Mouse (Mus musculus) hindbrain, postnatal 0 days (tissue): ENCODE measurements at regions not wholly inside any gene's neighbourhood (a gene's known extent, or its start where the extent isn't known, plus 50 kb on each side); places are given as distances from the start of the nearest gene placed in this dataset.

Experiments used
- ATAC-seq: fragments of 200-750 bp; cut with Nextera tagmentation; 2 replicates; pipeline ENCODE4 v1.8.0; 2017; ENCODE audit warnings: mild to moderate bottlenecking, moderate TSS enrichment, moderate library complexity
- DNase-seq: peaks from one replicate; pipeline ENCODE4 v3.0.0-alpha.2; 2015; ENCODE audit warnings: low spot score
- H3K27ac ChIP-seq: fragments of 300-500 bp; sonication (generic); 2 replicates; pipeline ENCODE4 v1.5.1; 2014; ENCODE audit warnings: mild to moderate bottlenecking
- H3K27me3 ChIP-seq: fragments of 300-500 bp; sonication (generic); 2 replicates; pipeline ENCODE4 v1.6.1; 2014; ENCODE audit warnings: low read length, mixed read lengths; ENCODE audit not compliant: insufficient read depth
- H3K36me3 ChIP-seq: fragments of 300-500 bp; sonication (generic); 2 replicates; pipeline ENCODE4 v1.6.1; 2014; ENCODE audit warnings: low read length, mixed read lengths; ENCODE audit not compliant: insufficient read depth
- H3K4me1 ChIP-seq: fragments of 300-500 bp; sonication (generic); 2 replicates; pipeline ENCODE4 v1.6.1; 2014; ENCODE audit warnings: antibody characterized with exemption, low read length, mixed read lengths; ENCODE audit not compliant: insufficient read depth
- H3K4me2 ChIP-seq: fragments of 300-500 bp; sonication (generic); 2 replicates; pipeline ENCODE4 v1.6.1; 2014; ENCODE audit warnings: low read depth, mild to moderate bottlenecking, low read length, moderate library complexity, mixed read lengths
- H3K4me3 ChIP-seq: fragments of 300-500 bp; sonication (generic); 2 replicates; pipeline ENCODE4 v1.5.1; 2014; ENCODE audit warnings: low read length
- H3K9ac ChIP-seq: fragments of 300-500 bp; sonication (generic); replicated peaks from 2 replicates; pipeline ENCODE4 v1.6.1; 2014; ENCODE audit warnings: mild to moderate bottlenecking, low read length, moderate library complexity, mixed read lengths
- H3K9me3 ChIP-seq: fragments of 300-500 bp; sonication (generic); 2 replicates; pipeline ENCODE4 v1.6.1; 2016; ENCODE audit warnings: low read length, mixed read lengths
- CTCF ChIP-seq: IDR thresholded peaks from 2 replicates; pipeline ENCODE4 v1.5.1; 2016; ENCODE audit warnings: antibody characterized with exemption, control low read depth, low read depth
- WGBS: fragments of 180-500 bp; shearing (Covaris S2); extraction: QIAGEN DNeasy Blood & Tissue Kit; methylation state at CpG from one replicate; pipeline ENCODE4 v1.1.7; 2014; 5-methylcytosine and 5-hydroxymethylcytosine counted together

- no peaks in the 10 kb centered on the region for H3K27me3 ChIP-seq
- no peak for TF ChIP-seq CTCF
- H3K9ac ChIP-seq = no peak overlapping the region
- ATAC-seq (no peak), DNase-seq (no peak)
- H3K4me2 ChIP-seq = no peak overlapping the region
- H3K27ac ChIP-seq = no peak overlapping the region
- H3K4me1 ChIP-seq = no peaks in the 10 kb centered on the region
- H3K36me3 ChIP-seq = no peaks in the 10 kb centered on the region
- WGBS = 55% methylated on average over 6 of the region's 6 CpGs
- no peaks in the 10 kb centered on the region for H3K9me3 ChIP-seq
- no peak overlapping the region for H3K4me3 ChIP-seq
Measured at GRCm38 (mm10) chr13:48338561-48338960, 77.5 kb downstream of the Id4 start.

GRCm38 (mm10) chr13:48350124-48350523, 89.1 kb downstream of the Id4 start:
- H3K4me3 ChIP-seq = no peak overlapping the region
- TF ChIP-seq CTCF = no peak
- no peak overlapping the region for H3K4me2 ChIP-seq

GRCm38 (mm10) chr13:48350955-48351354, 89.9 kb downstream of the Id4 start:
- Histone ChIP-seq H3K9me3 (no peaks in the 10 kb centered on the region), H3K36me3 (no peaks in the 10 kb centered on the region), H3K4me3 (no peak overlapping the region), H3K4me1 (no peaks in the 10 kb centered on the region), H3K4me2 (no peak overlapping the region), H3K27me3 (no peaks in the 10 kb centered on the region), H3K9ac (no peak overlapping the region), H3K27ac (no peak overlapping the region)
- ATAC-seq (no peak), DNase-seq (no peak)
- no peak for TF ChIP-seq CTCF
- 59% methylated on average over 11 of the region's 11 CpGs for WGBS

More at GRCm38 (mm10) chr13:48350124-48350523, 89.1 kb downstream of the Id4 start:
- no peaks in the 10 kb centered on the region for H3K9me3 ChIP-seq
- no peaks in the 10 kb centered on the region for H3K4me1 ChIP-seq
- no peaks in the 10 kb centered on the region for H3K36me3 ChIP-seq
- H3K27me3 ChIP-seq = no peaks in the 10 kb centered on the region
- H3K9ac ChIP-seq = no peak overlapping the region
- DNase-seq = peak; percentile 27
- no peak overlapping the region for H3K27ac ChIP-seq
- WGBS = 59% methylated on average over 9 of the region's 9 CpGs
- no peak for ATAC-seq

- Histone ChIP-seq H3K27me3 (no peaks in the 10 kb centered on the region), H3K4me2 (no peak overlapping the region), H3K9ac (no peak overlapping the region), H3K9me3 (no peaks in the 10 kb centered on the region), H3K27ac (no peak overlapping the region), H3K4me3 (no peak overlapping the region), H3K4me1 (peaks cover 2% of the 10 kb centered on the region; the same call in 1 of the 2 replicates), H3K36me3 (no peaks in the 10 kb centered on the region)
- DNase-seq (peak; percentile 42), ATAC-seq (no peak)
- 70% methylated on average over 1 of the region's 1 CpGs for WGBS
- TF ChIP-seq CTCF = no peak
Measured at GRCm38 (mm10) chr13:48357118-48357517, 96.1 kb downstream of the Id4 start.

GRCm38 (mm10) chr13:48357640-48358039, 96.6 kb downstream of the Id4 start:
- Histone ChIP-seq H3K4me2 (no peak overlapping the region), H3K27ac (no peak overlapping the region), H3K36me3 (no peaks in the 10 kb centered on the region), H3K27me3 (no peaks in the 10 kb centered on the region), H3K4me1 (peaks cover 2% of the 10 kb centered on the region; the same call in 1 of the 2 replicates), H3K9me3 (no peaks in the 10 kb centered on the region), H3K9ac (no peak overlapping the region), H3K4me3 (no peak overlapping the region)
- WGBS = 69% methylated on average over 7 of the region's 7 CpGs
- DNase-seq = peak; percentile 74
- peak; percentile 45; the same call in 1 of the 2 replicates for ATAC-seq
- TF ChIP-seq CTCF = no peak

GRCm38 (mm10) chr13:48371060-48371459, 110.0 kb downstream of the Id4 start:
- Histone ChIP-seq H3K9ac (no peak overlapping the region), H3K27ac (no peak overlapping the region), H3K4me1 (no peaks in the 10 kb centered on the region), H3K27me3 (no peaks in the 10 kb centered on the region), H3K4me3 (no peak overlapping the region), H3K36me3 (no peaks in the 10 kb centered on the region), H3K9me3 (no peaks in the 10 kb centered on the region), H3K4me2 (no peak overlapping the region)
- no peak for TF ChIP-seq CTCF
- DNase-seq (no peak), ATAC-seq (no peak)
- 45% methylated on average over 9 of the region's 9 CpGs for WGBS

- H3K27ac ChIP-seq = no peak overlapping the region
- no peak overlapping the region for H3K9ac ChIP-seq
- H3K4me3 ChIP-seq = no peak overlapping the region
- no peaks in the 10 kb centered on the region for H3K4me1 ChIP-seq
- H3K9me3 ChIP-seq = no peaks in the 10 kb centered on the region
- H3K27me3 ChIP-seq = no peaks in the 10 kb centered on the region
- no peak for TF ChIP-seq CTCF
- WGBS = 65% methylated on average over 4 of the region's 4 CpGs
- DNase-seq (no peak), ATAC-seq (no peak)
- no peak overlapping the region for H3K4me2 ChIP-seq
- H3K36me3 ChIP-seq = no peaks in the 10 kb centered on the region
Measured at GRCm38 (mm10) chr13:48376405-48376804, 115.4 kb downstream of the Id4 start.
